Mouse (Mus musculus): ENCODE data around the gene Rab2b. TPM values are rescaled to one million over a fixed set of nuclear protein-coding genes. Genes with fewer than 3 reads are reported as not detected.
"Not testable (repeated sequence)": the region's sequence is repeated elsewhere in the genome, so short reads cannot be mapped to it uniquely, and the experiment has no call there.

Rab2b gene
- polyA plus RNA-seq, 1 experiment from 2014 or later, result 7.8 TPM

GRCm38 (mm10) chr14:52310343-52310742, 31.0 kb upstream of the Rab2b start:
- peak; percentile 30 for TF ChIP-seq CTCF (IDR thresholded peaks at IDR 0.05; ENCODE audit: low read depth)
- not testable (repeated sequence) for ATAC-seq; H3K9ac ChIP-seq (ENCODE audit: low read depth, low read length); H3K27ac ChIP-seq (ENCODE audit: low read depth, low read length); H3K9me3 ChIP-seq (ENCODE audit: control insufficient read depth); H3K36me3 ChIP-seq (ENCODE audit: control insufficient read depth, insufficient read depth); H3K4me3 ChIP-seq (ENCODE audit: low read depth, low read length); H3K4me2 ChIP-seq (replicated peaks; ENCODE audit: low read depth); H3K27me3 ChIP-seq (replicated peaks; ENCODE audit: control insufficient read depth, insufficient read depth, low read length); H3K4me1 ChIP-seq (replicated peaks; ENCODE audit: control insufficient read depth, insufficient read depth, low read length)
- WGBS, result 93% methylated on average over 6 of the region's 6 CpGs

DNA sequence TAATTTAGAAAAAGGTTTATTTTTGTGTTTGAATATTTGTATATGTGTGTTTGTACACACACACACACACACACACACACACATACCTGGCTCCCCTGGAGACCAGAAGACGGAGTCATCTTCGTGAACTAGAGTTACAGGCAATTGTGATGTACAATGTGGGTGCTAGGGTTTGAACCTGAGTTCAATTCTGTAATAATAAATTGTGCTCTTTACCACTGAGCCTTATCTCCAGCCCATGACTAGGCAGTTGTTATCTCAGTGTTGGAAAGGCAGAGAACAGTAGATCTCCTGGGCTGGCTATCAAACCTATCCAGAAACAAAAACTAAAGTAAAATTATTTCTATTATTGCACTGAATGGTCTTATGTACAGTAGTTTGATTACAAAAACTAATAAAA, 26.8 kb upstream of the Rab2b start:
- Histone ChIP-seq H3K4me1 (replicated peaks; ENCODE audit: control insufficient read depth, insufficient read depth, low read length) (peaks cover 5% of the 10 kb centered on the region; the same call in 1 of the 2 replicates), H3K4me2 (replicated peaks; ENCODE audit: low read depth) (no peak overlapping the region), H3K4me3 (ENCODE audit: low read depth, low read length) (no peak overlapping the region), H3K36me3 (ENCODE audit: control insufficient read depth, insufficient read depth) (no peaks in the 10 kb centered on the region), H3K9me3 (ENCODE audit: control insufficient read depth) (no peaks in the 10 kb centered on the region), H3K9ac (ENCODE audit: low read depth, low read length) (no peak overlapping the region), H3K27me3 (replicated peaks; ENCODE audit: control insufficient read depth, insufficient read depth, low read length) (no peaks in the 10 kb centered on the region), H3K27ac (ENCODE audit: low read depth, low read length) (no peak overlapping the region)
- TF ChIP-seq CTCF (IDR thresholded peaks at IDR 0.05; ENCODE audit: low read depth), result no peak
- WGBS, result 87% methylated on average over 2 of the region's 2 CpGs
- no peak for ATAC-seq

- Histone ChIP-seq H3K36me3 (ENCODE audit: control insufficient read depth, insufficient read depth) (peaks cover 7% of the 10 kb centered on the region), H3K27me3 (replicated peaks; ENCODE audit: control insufficient read depth, insufficient read depth, low read length) (no peaks in the 10 kb centered on the region), H3K4me1 (replicated peaks; ENCODE audit: control insufficient read depth, insufficient read depth, low read length) (peaks cover 5% of the 10 kb centered on the region; the same call in 1 of the 2 replicates), H3K9ac (ENCODE audit: low read depth, low read length) (peak within 1 kb of the TSS; percentile 59), H3K4me3 (ENCODE audit: low read depth, low read length) (peak within 1 kb of the TSS; percentile 73), H3K27ac (ENCODE audit: low read depth, low read length) (peak within 1 kb of the TSS; percentile 88), H3K9me3 (ENCODE audit: control insufficient read depth) (no peaks in the 10 kb centered on the region), H3K4me2 (replicated peaks; ENCODE audit: low read depth) (peak within 1 kb of the TSS; percentile 66)
- under 1% methylated on average over 46 of the region's 46 CpGs for WGBS
- peak; percentile 94 for ATAC-seq
- TF ChIP-seq CTCF (IDR thresholded peaks at IDR 0.05; ENCODE audit: low read depth), result peak; percentile 53
These were observed 25.4 kb upstream of the Rab2b start, which contains the start of gene Mettl3 for GRCm38 (mm10) chr14:52304644-52305271. Gene Mettl3, minus strand, starts transcription at chr14:52305128.

DNA sequence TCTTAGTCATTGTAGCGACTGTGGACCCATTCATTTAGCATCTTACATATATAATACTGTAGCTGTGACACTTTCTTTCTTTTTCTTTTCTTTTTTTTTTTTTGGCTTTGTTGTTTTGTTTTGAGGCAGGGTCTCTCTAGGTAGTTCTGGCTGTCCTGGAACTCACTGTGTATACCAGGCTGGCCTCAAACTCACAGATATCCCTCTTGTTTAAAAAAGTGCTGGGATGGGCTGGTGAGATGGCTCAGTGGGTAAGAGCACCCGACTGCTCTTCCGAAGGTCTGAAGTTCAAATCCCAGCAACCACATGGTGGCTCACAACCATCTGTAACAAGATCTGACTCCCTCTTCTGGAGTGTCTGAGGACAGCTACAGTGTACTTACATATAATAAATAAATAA, 24.2 kb upstream of the Rab2b start:
- H3K36me3 ChIP-seq (ENCODE audit: control insufficient read depth, insufficient read depth), result peaks cover 17% of the 10 kb centered on the region
- H3K27ac ChIP-seq (ENCODE audit: low read depth, low read length); H3K9me3 ChIP-seq (ENCODE audit: control insufficient read depth); H3K27me3 ChIP-seq (replicated peaks; ENCODE audit: control insufficient read depth, insufficient read depth, low read length); H3K4me1 ChIP-seq (replicated peaks; ENCODE audit: control insufficient read depth, insufficient read depth, low read length); ATAC-seq; H3K4me3 ChIP-seq (ENCODE audit: low read depth, low read length); H3K9ac ChIP-seq (ENCODE audit: low read depth, low read length): not testable (repeated sequence)
- peak overlapping the region; percentile 66; the same call in 1 of the 2 replicates for H3K4me2 ChIP-seq (replicated peaks; ENCODE audit: low read depth)
- 83% methylated on average over 3 of the region's 3 CpGs for whole genome bisulfite sequencing

GRCm38 (mm10) chr14:52295558-52296264, 16.4 kb upstream of the Rab2b start:
- H3K4me2 ChIP-seq (replicated peaks; ENCODE audit: low read depth), result no peak overlapping the region
- WGBS, result 68% methylated on average over 6 of the region's 6 CpGs
- no peak overlapping the region for H3K9ac ChIP-seq (ENCODE audit: low read depth, low read length)
- H3K27ac ChIP-seq (ENCODE audit: low read depth, low read length), result no peak overlapping the region
- H3K27me3 ChIP-seq (replicated peaks; ENCODE audit: control insufficient read depth, insufficient read depth, low read length), result no peaks in the 10 kb centered on the region
- TF ChIP-seq CTCF (IDR thresholded peaks at IDR 0.05; ENCODE audit: low read depth), result peak; percentile 73
- peaks cover 80% of the 10 kb centered on the region for H3K36me3 ChIP-seq (ENCODE audit: control insufficient read depth, insufficient read depth)
- ATAC-seq, result peak; percentile 28; the same call in 1 of the 2 replicates
- no peaks in the 10 kb centered on the region for H3K9me3 ChIP-seq (ENCODE audit: control insufficient read depth)
- no peaks in the 10 kb centered on the region for H3K4me1 ChIP-seq (replicated peaks; ENCODE audit: control insufficient read depth, insufficient read depth, low read length)
- H3K4me3 ChIP-seq (ENCODE audit: low read depth, low read length), result no peak overlapping the region

- Histone ChIP-seq H3K4me1 (replicated peaks; ENCODE audit: control insufficient read depth, insufficient read depth, low read length) (0 out of 2 replicates have a peak, but pooled peaks cover 2% of the 10 kb centered on the region), H3K4me2 (replicated peaks; ENCODE audit: low read depth) (no peak overlapping the region), H3K27ac (ENCODE audit: low read depth, low read length) (no peak overlapping the region), H3K36me3 (ENCODE audit: control insufficient read depth, insufficient read depth) (peaks cover 33% of the 10 kb centered on the region), H3K27me3 (replicated peaks; ENCODE audit: control insufficient read depth, insufficient read depth, low read length) (no peaks in the 10 kb centered on the region), H3K9me3 (ENCODE audit: control insufficient read depth) (no peaks in the 10 kb centered on the region), H3K4me3 (ENCODE audit: low read depth, low read length) (no peak overlapping the region), H3K9ac (ENCODE audit: low read depth, low read length) (no peak overlapping the region)
- 82% methylated on average over 3 of the region's 3 CpGs for WGBS
- TF ChIP-seq CTCF (IDR thresholded peaks at IDR 0.05; ENCODE audit: low read depth), result no peak
- no peak for ATAC-seq
These were observed 4.8 kb upstream of the Rab2b start for GRCm38 (mm10) chr14:52284191-52284590.

Data from intestine, postnatal 0 days (tissue).